Mouse (Mus musculus) adrenal gland, postnatal 4 days (tissue): ENCODE data around the gene Fthl17e. TPM values are rescaled to one million over a fixed set of nuclear protein-coding genes. Genes with fewer than 3 reads are reported as not detected.
"Not testable (repeated sequence)": the region's sequence is repeated elsewhere in the genome, so short reads cannot be mapped to it uniquely, and the experiment has no call there.

Experiments
- DNase-seq, 2 experiments: peaks; one replicate each; pipeline ENCODE4 v3.0.0; 2021 to 2022; ENCODE audit warnings: low spot score in 2 of 2, mixed read lengths in 2 of 2
- long read RNA-seq, 2 experiments: library from polyadenylated mRNA; stranded (forward); transcript quantifications; one replicate each; pipeline ENCODE4 v2.0.0; 2021
- total RNA-seq, 2 experiments: library from RNA; stranded (reverse); gene quantifications; 2 replicates each; pipeline ENCODE4 v1.2.3; 2021

The Fthl17e gene
- total RNA-seq = not detected
- long read RNA-seq, experiment 1 = 0 reads
- long read RNA-seq, experiment 2 = 0 reads

- DNase-seq = not testable (repeated sequence)
Measured at GRCm38 (mm10) chrX:9033193-9033592, at the start of gene Fthl17e. Fthl17e (plus strand) TSS chrX:9033493.

GRCm38 (mm10) chrX:8986655-8987054 lies 46.6 kb upstream of the Fthl17e start, which contains the start of gene Fthl17d:
Fthl17d (minus strand) TSS chrX:8986755.
- not testable (repeated sequence) for DNase-seq

GRCm38 (mm10) chrX:9016079-9016478 lies 17.2 kb upstream of the Fthl17e start:
- no peak for DNase-seq

- DNase-seq = no peak
Measured at GRCm38 (mm10) chrX:9019481-9019880, 13.8 kb upstream of the Fthl17e start.

GRCm38 (mm10) chrX:9041611-9042010 lies 8.3 kb downstream of the Fthl17e start:
- DNase-seq = not testable (repeated sequence)

GRCm38 (mm10) chrX:9060952-9061351 lies 27.7 kb downstream of the Fthl17e start:
- peak in 1 of 2 experiments; percentile 45 for DNase-seq

- no peak for DNase-seq
Measured at GRCm38 (mm10) chrX:9062101-9062500, 28.8 kb downstream of the Fthl17e start.

GRCm38 (mm10) chrX:9062715-9063114 lies 29.4 kb downstream of the Fthl17e start, which contains the start of gene Fthl17f:
Fthl17f (plus strand) TSS chrX:9063015.
- not testable (repeated sequence) for DNase-seq

GRCm38 (mm10) chrX:9077699-9078098 lies 44.4 kb downstream of the Fthl17e start:
- DNase-seq = peak in 1 of 2 experiments; percentile 20

Other genes with a start within 250 kb of the Fthl17e start
- not detected for gene Ssxb5, start 229.8 kb upstream of the Fthl17e start, total RNA-seq
- gene Gm6592, start 189.5 kb upstream of the Fthl17e start, total RNA-seq = not detected
- not detected for gene Gm5751, start 159.2 kb upstream of the Fthl17e start, total RNA-seq
- gene B630019K06Rik, start 141.1 kb upstream of the Fthl17e start, total RNA-seq = 10 to 100 TPM; 12.7 to 15.0 TPM
- gene Fthl17b, start 70.5 kb upstream of the Fthl17e start, total RNA-seq = not detected
- not detected for gene Fthl17c, start 56.9 kb upstream of the Fthl17e start, total RNA-seq
- not detected for gene Fthl17d, start 46.7 kb upstream of the Fthl17e start, total RNA-seq
- gene Fthl17f, start 29.5 kb downstream of the Fthl17e start, total RNA-seq = not detected
- gene 4930402K13Rik, start 71.1 kb downstream of the Fthl17e start, total RNA-seq = not detected
- 1 to 10 TPM; 2.1 to 2.6 TPM for gene Lancl3, start 166.4 kb downstream of the Fthl17e start, total RNA-seq
- gene Gm14862, start 223.4 kb downstream of the Fthl17e start, total RNA-seq = not detected
- 1 to 10 TPM; 3.0 to 3.4 TPM for gene Xk, start 239.3 kb downstream of the Fthl17e start, total RNA-seq